Mouse (Mus musculus) CD4-positive naive resting alpha-beta T cell, adult 76 days (primary cell): ENCODE results near the gene Mstn. TPM values are rescaled to one million over a fixed set of nuclear protein-coding genes. Genes with fewer than 3 reads are reported as not detected.

ENCODE experiments used
- total RNA-seq: library from RNA; stranded (reverse); gene quantifications from one replicate; pipeline ENCODE4 v1.2.4, GENCODE M21; 2023

The Mstn gene
- not detected for total RNA-seq

DNA sequence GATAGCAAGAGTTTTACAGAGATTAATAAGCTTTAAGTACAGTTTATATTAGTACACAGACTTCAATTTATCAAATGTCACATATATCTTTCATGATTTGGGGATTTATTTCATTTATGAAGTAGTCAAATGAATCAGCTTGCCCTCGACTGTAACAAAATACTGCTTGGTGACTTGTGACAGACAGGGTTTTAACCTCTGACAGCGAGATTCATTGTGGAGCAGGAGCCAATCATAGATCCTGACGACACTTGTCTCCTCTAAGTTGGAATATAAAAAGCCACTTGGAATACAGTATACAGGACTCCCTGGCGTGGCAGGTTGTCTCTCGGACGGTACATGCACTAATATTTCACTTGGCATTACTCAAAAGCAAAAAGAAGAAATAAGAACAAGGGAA lies at the start of gene Mstn:
Gene Mstn, plus strand, starts transcription at position 301 of the 400 bp plus-strand sequence.

DNA sequence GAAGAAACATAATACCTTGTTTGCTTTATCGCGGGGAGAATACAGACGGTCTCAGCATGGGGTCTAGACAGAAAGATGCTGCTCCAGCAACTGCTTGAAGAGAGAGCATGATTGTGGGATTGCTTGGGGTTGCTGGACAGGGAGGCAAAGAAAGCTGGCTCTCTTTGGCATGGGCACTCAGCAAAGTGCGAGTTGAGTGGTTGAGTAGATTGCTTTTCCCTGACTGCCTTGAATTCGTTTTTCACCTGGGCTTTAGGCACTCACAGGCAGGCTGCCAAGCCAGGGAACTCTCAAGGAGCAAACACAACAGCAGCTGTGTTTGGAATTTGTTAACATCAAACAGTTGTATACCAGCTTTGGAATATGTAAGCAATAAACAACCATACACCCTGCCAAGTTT lies 41.4 kb upstream of the Mstn start, which contains the start of gene 1700019D03Rik:
Gene 1700019D03Rik, minus strand, starts transcription at position 101 of the 400 bp plus-strand sequence.

Other genes with a start within 250 kb of the Mstn start
- 66.1 TPM for gene Inpp1, start 244.0 kb upstream of the Mstn start, total RNA-seq
- gene Hibch, start 216.7 kb upstream of the Mstn start, total RNA-seq: 16.9 TPM
- gene 1700019D03Rik, start 41.5 kb upstream of the Mstn start, total RNA-seq: 0.79 TPM
- gene 1700019A02Rik, start 126.0 kb downstream of the Mstn start, total RNA-seq: not detected
- gene Pms1, start 235.4 kb downstream of the Mstn start, total RNA-seq: 14.9 TPM
- 17.7 TPM for gene Ormdl1, start 235.5 kb downstream of the Mstn start, total RNA-seq
- not detected for gene Gm28778, start 235.5 kb downstream of the Mstn start, total RNA-seq